Mouse (Mus musculus): ENCODE measurements around the gene 1500015O10Rik. TPM values are rescaled to one million over a fixed set of nuclear protein-coding genes. Genes with fewer than 3 reads are reported as not detected.

Gene 1500015O10Rik
- polyA plus RNA-seq, 1 experiment from 2014 or later: 22.1 TPM

DNA sequence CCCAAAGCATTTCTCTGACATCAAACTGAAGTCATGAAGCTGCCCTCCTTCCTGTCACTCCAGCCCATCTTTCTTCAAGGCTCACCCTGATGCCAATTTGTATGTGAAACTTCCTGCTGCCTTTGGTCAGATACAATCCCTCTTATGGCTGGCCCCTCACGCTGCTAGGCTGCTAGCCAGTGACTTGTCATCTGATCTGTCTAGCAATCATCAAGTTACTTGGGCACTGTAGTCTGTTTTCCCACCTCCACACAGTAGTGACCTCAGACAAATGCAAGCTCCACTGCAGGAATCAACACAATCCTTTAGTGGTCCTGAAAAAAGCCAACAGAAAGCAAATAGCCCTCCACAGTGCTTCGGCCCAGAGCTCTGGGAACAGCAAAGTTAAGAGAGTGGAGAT is 50.8 kb downstream of the 1500015O10Rik start:
- no peak for ATAC-seq (ENCODE audit: low FRiP score, low read depth)
- no peak overlapping the region for H3K27ac ChIP-seq
- H3K9me3 ChIP-seq: no peaks in the 10 kb centered on the region
- no peak overlapping the region for H3K4me2 ChIP-seq (replicated peaks)
- no peaks in the 10 kb centered on the region for H3K27me3 ChIP-seq
- peaks cover 26% of the 10 kb centered on the region for H3K36me3 ChIP-seq
- H3K9ac ChIP-seq: no peak overlapping the region
- no peaks in the 10 kb centered on the region for H3K4me1 ChIP-seq
- WGBS: 68% methylated on average over 2 of the region's 2 CpGs
- no peak overlapping the region for H3K4me3 ChIP-seq

DNA sequence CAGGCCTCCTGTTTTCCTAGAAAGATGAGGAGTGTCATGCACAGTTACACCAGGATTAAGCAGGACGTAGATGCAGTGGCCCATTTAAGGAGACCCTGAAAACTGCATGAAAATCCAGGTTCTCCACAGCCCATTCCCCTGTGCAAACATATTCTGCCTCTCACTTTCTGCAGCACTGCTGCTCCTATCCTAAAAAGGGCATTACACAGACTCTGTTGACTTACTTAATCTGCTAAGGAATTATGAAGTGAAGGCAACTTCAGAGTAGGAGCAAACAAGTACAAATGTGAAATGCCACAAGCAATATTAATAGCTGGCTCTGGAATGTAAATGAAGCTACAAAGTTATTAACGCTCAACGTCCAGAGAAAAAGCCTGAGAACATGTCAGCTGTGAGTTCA is 51.3 kb downstream of the 1500015O10Rik start:
- Histone ChIP-seq H3K9me3 (no peaks in the 10 kb centered on the region), H3K4me2 (replicated peaks) (no peak overlapping the region), H3K36me3 (peaks cover 26% of the 10 kb centered on the region), H3K27ac (no peak overlapping the region), H3K27me3 (no peaks in the 10 kb centered on the region), H3K4me1 (no peaks in the 10 kb centered on the region), H3K4me3 (no peak overlapping the region), H3K9ac (no peak overlapping the region)
- no peak for ATAC-seq (ENCODE audit: low FRiP score, low read depth)
- WGBS: 69% methylated on average over 3 of the region's 3 CpGs

DNA sequence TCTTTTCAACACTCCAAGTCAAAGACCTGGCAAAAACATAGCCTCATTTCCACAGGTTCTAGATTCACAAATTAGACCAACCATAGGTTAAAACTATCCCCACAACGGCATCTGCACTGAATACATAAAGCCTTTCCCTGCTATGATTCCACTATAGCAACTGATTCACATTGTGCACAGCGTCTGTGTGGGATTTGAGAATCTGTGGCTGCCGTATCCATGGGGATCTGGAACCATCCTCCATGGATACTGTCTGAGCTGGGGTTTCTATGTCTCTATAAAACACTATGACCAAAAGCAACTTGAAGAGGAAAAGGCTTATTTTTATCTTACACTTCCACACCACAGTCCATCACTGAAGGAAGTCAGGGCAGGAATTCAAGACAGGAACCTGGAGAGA is 52.3 kb downstream of the 1500015O10Rik start:
- 91% methylated on average over 3 of the region's 3 CpGs for WGBS
- no peak overlapping the region for H3K4me2 ChIP-seq (replicated peaks)
- no peak overlapping the region for H3K27ac ChIP-seq
- H3K36me3 ChIP-seq: peaks cover 30% of the 10 kb centered on the region
- ATAC-seq (ENCODE audit: low FRiP score, low read depth): no peak
- no peaks in the 10 kb centered on the region for H3K9me3 ChIP-seq
- H3K9ac ChIP-seq: no peak overlapping the region
- H3K27me3 ChIP-seq: no peaks in the 10 kb centered on the region
- H3K4me1 ChIP-seq: no peaks in the 10 kb centered on the region
- no peak overlapping the region for H3K4me3 ChIP-seq

DNA sequence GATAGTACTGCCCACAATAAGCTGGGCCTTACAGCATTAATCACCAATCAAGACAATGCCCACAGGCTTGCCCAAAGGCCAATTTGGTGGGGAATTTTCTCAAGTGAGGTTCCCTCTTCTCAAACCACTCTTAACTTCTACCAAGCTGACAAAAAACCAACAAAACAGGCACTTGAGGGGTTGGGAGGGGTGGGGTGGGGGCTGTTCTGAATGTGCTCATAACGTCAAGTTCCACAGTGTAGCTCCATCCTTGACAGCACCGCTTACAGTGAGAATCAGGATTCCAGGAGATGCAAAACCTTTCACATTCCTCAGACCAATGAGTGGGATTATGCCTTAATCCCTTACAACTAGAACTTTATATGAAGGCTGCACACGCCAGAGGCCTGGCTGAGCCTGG is 52.8 kb downstream of the 1500015O10Rik start:
- H3K27me3 ChIP-seq: no peaks in the 10 kb centered on the region
- no peak overlapping the region for H3K4me3 ChIP-seq
- no peaks in the 10 kb centered on the region for H3K9me3 ChIP-seq
- H3K4me1 ChIP-seq: no peaks in the 10 kb centered on the region
- no peak overlapping the region for H3K9ac ChIP-seq
- H3K36me3 ChIP-seq: peaks cover 30% of the 10 kb centered on the region
- no peak overlapping the region for H3K27ac ChIP-seq
- H3K4me2 ChIP-seq (replicated peaks): no peak overlapping the region
- no peak for ATAC-seq (ENCODE audit: low FRiP score, low read depth)
- WGBS: 69% methylated on average over 3 of the region's 3 CpGs

DNA sequence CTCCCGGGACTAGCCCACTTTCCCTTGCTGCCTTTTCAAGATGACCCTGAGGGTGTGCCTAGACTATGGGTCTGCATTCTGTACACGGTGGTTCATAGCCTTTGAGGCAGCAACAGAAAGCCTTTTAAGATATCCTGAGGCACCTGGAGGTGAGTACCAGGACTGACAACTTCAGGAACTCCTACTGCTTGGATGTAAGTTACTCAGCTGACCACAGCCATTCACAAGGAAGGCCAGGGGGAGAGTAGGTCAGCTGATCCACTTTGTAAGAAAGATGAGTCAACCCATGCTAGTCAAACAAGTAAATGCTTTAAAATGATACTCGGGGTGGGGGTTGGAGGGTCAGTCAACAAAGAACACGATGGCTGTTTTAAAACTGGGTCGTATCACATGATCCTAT is 54.9 kb downstream of the 1500015O10Rik start:
- no peaks in the 10 kb centered on the region for H3K9me3 ChIP-seq
- WGBS: 87% methylated on average over 5 of the region's 5 CpGs

DNA sequence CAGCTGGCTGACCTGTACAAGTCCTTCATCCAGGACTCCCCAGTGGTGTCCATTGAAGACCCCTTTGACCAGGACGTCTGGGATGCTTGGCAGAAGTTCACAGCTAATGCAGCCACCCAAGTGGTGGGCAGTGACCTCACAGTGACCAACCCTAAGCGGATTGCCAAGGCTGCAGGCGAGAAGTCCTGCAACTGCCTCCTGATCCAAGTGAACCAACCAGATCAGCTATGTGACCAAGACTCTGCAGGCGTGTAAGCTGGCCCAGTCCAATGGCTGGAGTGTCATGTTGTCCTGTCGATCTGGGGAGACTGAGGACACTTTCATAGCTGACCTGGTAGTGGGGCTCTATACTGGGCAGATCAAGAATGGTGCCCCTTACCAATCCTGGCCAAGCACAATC is 56.3 kb downstream of the 1500015O10Rik start:
- no peak overlapping the region for H3K27ac ChIP-seq
- no peaks in the 10 kb centered on the region for H3K4me1 ChIP-seq
- H3K27me3 ChIP-seq: no peaks in the 10 kb centered on the region
- ATAC-seq (ENCODE audit: low FRiP score, low read depth): no peak
- no peaks in the 10 kb centered on the region for H3K9me3 ChIP-seq
- H3K4me3 ChIP-seq: no peak overlapping the region
- H3K36me3 ChIP-seq: peaks cover 22% of the 10 kb centered on the region
- WGBS: 88% methylated on average over 5 of the region's 5 CpGs
- H3K4me2 ChIP-seq (replicated peaks): no peak overlapping the region
- H3K9ac ChIP-seq: no peak overlapping the region

More for the DNA sequence above, 54.9 kb downstream of the 1500015O10Rik start:
- H3K27me3 ChIP-seq: no peaks in the 10 kb centered on the region
- no peak overlapping the region for H3K27ac ChIP-seq
- ATAC-seq (ENCODE audit: low FRiP score, low read depth): no peak
- peaks cover 22% of the 10 kb centered on the region for H3K36me3 ChIP-seq
- no peak overlapping the region for H3K9ac ChIP-seq
- H3K4me1 ChIP-seq: no peaks in the 10 kb centered on the region
- H3K4me3 ChIP-seq: no peak overlapping the region
- no peak overlapping the region for H3K4me2 ChIP-seq (replicated peaks)

DNA sequence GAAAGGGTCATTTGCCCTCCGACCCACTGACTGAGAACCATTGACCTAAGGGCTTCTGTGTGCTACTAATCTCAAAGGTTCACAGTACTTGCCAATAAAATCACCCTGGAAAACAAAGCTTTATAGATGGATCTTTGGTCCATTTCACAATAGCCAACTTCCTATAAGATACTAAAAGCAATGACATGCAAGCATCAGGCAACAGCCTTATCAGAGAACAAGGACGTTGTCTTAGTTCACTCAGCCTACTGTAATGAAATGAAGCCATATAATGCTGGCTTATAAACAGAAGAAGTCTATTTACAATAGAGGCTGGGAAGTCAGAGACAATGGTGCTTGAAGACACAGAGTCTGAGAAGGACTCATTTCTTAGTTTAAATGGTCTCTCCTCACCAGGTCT is 59.4 kb downstream of the 1500015O10Rik start:
- Histone ChIP-seq H3K9ac (no peak overlapping the region), H3K4me1 (no peaks in the 10 kb centered on the region), H3K27ac (no peak overlapping the region), H3K9me3 (no peaks in the 10 kb centered on the region), H3K36me3 (peaks cover 22% of the 10 kb centered on the region), H3K4me2 (replicated peaks) (no peak overlapping the region), H3K4me3 (no peak overlapping the region), H3K27me3 (no peaks in the 10 kb centered on the region)
- ATAC-seq (ENCODE audit: low FRiP score, low read depth): no peak
- 80% methylated on average over 2 of the region's 2 CpGs for WGBS

Other genes with a start within 250 kb of the 1500015O10Rik start
- gene Uxs1, start 97.2 kb downstream of the 1500015O10Rik start, polyA plus RNA-seq (2015; fragmentation: Nextera tagmentation; extraction: Ambion mirVana): 28.1 and 30.0 TPM in 2 replicates
- gene Tpp2, start 203.0 kb downstream of the 1500015O10Rik start, polyA plus RNA-seq (2015; fragmentation: Nextera tagmentation; extraction: Ambion mirVana): 67.3 and 70.0 TPM in 2 replicates